Mouse (Mus musculus): ENCODE data around the gene Gm45062. TPM values are rescaled to one million over a fixed set of nuclear protein-coding genes. Genes with fewer than 3 reads are reported as not detected.

Gene Gm45062
- polyA plus RNA-seq, 1 experiment from 2014 or later, result 8.1 TPM

GRCm38 (mm10) chr6:8484437-8485275 lies 225.4 kb downstream of the Gm45062 start:
- 70% methylated on average over 17 of the region's 17 CpGs for WGBS
- Histone ChIP-seq H3K27ac (replicated peaks) (no peak overlapping the region), H3K9me3 (no peaks in the 10 kb centered on the region)

DNA sequence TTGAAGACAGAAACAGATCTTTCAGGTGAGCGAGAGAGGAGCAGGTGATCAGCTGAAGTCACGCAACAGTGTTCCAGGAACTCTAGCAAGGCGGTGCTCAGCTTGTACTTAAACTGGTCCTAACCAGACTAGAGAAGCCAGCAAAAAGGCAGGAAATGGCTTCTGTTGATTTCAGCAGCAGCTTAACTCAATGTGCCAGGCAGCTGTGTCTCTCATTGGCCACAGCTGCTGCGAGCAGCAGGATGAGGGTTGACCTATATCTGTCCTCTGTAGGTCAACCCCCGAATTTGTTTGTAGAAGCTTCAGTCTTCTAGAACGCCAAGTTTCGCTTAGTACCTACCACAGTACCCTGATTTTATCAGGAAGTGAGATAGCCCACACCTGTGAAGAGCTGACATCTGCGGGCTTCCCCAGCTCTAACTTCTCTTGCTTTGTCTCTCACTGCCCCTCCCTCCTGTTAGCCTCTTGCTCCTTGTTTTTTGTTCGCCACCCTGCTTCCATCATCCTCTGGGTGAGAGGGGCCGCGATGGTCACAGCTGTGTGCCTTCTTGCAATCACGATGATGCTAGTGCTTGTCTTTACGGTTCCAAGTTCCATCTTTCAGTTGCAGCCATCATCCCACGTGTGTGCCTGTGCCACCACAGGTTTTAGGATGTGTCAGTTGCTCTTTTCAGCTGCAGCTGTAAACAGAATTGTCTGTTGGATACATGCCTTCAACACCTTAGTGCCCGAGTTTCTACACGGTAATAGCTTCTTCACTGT lies 226.3 kb downstream of the Gm45062 start:
- Histone ChIP-seq H3K27ac (replicated peaks) (no peak overlapping the region), H3K4me3 (no peak overlapping the region), H3K9ac (no peak overlapping the region), H3K9me3 (no peaks in the 10 kb centered on the region), H3K27me3 (replicated peaks) (no peaks in the 10 kb centered on the region), H3K4me2 (no peak overlapping the region), H3K36me3 (no peaks in the 10 kb centered on the region), H3K4me1 (peaks cover 34% of the 10 kb centered on the region)
- ATAC-seq (ENCODE audit: extremely low read depth, insufficient number of reproducible peaks, low FRiP score, low TSS enrichment), result no peak
- WGBS, result 66% methylated on average over 16 of the region's 16 CpGs

More at GRCm38 (mm10) chr6:8484437-8485275, 225.4 kb downstream of the Gm45062 start:
- peaks cover 36% of the 10 kb centered on the region for H3K4me1 ChIP-seq
- H3K4me2 ChIP-seq, result no peak overlapping the region
- no peak overlapping the region for H3K4me3 ChIP-seq
- no peaks in the 10 kb centered on the region for H3K27me3 ChIP-seq (replicated peaks)
- no peak overlapping the region for H3K9ac ChIP-seq
- no peak for ATAC-seq (ENCODE audit: extremely low read depth, insufficient number of reproducible peaks, low FRiP score, low TSS enrichment)
- H3K36me3 ChIP-seq, result no peaks in the 10 kb centered on the region

GRCm38 (mm10) chr6:8486391-8487043 lies 227.3 kb downstream of the Gm45062 start:
- no peak overlapping the region for H3K4me2 ChIP-seq
- no peaks in the 10 kb centered on the region for H3K9me3 ChIP-seq
- no peaks in the 10 kb centered on the region for H3K27me3 ChIP-seq (replicated peaks)
- no peak overlapping the region for H3K27ac ChIP-seq (replicated peaks)
- WGBS, result 87% methylated on average over 17 of the region's 17 CpGs
- ATAC-seq (ENCODE audit: extremely low read depth, insufficient number of reproducible peaks, low FRiP score, low TSS enrichment), result no peak
- H3K9ac ChIP-seq, result 0 out of 2 replicates have a peak overlapping the region, but pooled peaks have one; percentile 10
- H3K36me3 ChIP-seq, result no peaks in the 10 kb centered on the region
- no peak overlapping the region for H3K4me3 ChIP-seq
- H3K4me1 ChIP-seq, result peaks cover 34% of the 10 kb centered on the region

GRCm38 (mm10) chr6:8487044-8487853 lies 228.0 kb downstream of the Gm45062 start:
- peak overlapping the region; percentile 37 for H3K4me2 ChIP-seq
- whole genome bisulfite sequencing, result 40% methylated on average over 20 of the region's 20 CpGs
- peak overlapping the region; percentile 56 for H3K9ac ChIP-seq
- H3K9me3 ChIP-seq, result no peaks in the 10 kb centered on the region
- H3K36me3 ChIP-seq, result no peaks in the 10 kb centered on the region
- H3K4me1 ChIP-seq, result peaks cover 34% of the 10 kb centered on the region
- no peak for ATAC-seq (ENCODE audit: extremely low read depth, insufficient number of reproducible peaks, low FRiP score, low TSS enrichment)
- H3K27ac ChIP-seq (replicated peaks), result no peak overlapping the region
- no peaks in the 10 kb centered on the region for H3K27me3 ChIP-seq (replicated peaks)
- H3K4me3 ChIP-seq, result no peak overlapping the region

DNA sequence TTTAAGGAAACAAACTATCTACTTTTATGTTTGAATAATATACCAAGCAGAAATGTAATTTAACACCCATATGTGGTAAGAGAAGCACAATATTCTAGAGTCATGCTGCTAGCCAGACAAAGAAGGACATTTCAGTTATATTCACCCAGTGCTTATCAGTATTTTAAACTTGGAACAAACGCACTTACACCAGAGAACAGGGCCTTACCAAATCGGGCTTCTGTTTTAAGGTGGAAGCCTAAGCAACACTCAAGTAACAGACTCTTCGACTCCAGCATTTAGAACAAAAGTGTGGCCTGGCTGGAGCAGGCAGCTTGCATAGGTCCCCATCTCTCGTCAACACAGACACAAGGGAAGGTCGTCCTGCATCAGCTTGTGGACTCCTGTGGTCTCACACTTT lies 229.0 kb downstream of the Gm45062 start:
- H3K4me1 ChIP-seq, result peaks cover 34% of the 10 kb centered on the region
- whole genome bisulfite sequencing, result 23% methylated on average over 5 of the region's 5 CpGs
- no peak overlapping the region for H3K4me3 ChIP-seq
- H3K9me3 ChIP-seq, result no peaks in the 10 kb centered on the region
- no peaks in the 10 kb centered on the region for H3K27me3 ChIP-seq (replicated peaks)
- no peak overlapping the region for H3K4me2 ChIP-seq
- H3K9ac ChIP-seq, result no peak overlapping the region
- no peaks in the 10 kb centered on the region for H3K36me3 ChIP-seq
- H3K27ac ChIP-seq (replicated peaks), result no peak overlapping the region
- no peak for ATAC-seq (ENCODE audit: extremely low read depth, insufficient number of reproducible peaks, low FRiP score, low TSS enrichment)

GRCm38 (mm10) chr6:8489266-8489665 lies 230.0 kb downstream of the Gm45062 start:
- 80% methylated on average over 7 of the region's 7 CpGs for WGBS
- Histone ChIP-seq H3K36me3 (no peaks in the 10 kb centered on the region), H3K4me1 (peaks cover 34% of the 10 kb centered on the region), H3K4me2 (no peak overlapping the region), H3K27me3 (replicated peaks) (no peaks in the 10 kb centered on the region), H3K27ac (replicated peaks) (no peak overlapping the region), H3K9ac (no peak overlapping the region), H3K9me3 (no peaks in the 10 kb centered on the region), H3K4me3 (no peak overlapping the region)
- no peak for ATAC-seq (ENCODE audit: extremely low read depth, insufficient number of reproducible peaks, low FRiP score, low TSS enrichment)

DNA sequence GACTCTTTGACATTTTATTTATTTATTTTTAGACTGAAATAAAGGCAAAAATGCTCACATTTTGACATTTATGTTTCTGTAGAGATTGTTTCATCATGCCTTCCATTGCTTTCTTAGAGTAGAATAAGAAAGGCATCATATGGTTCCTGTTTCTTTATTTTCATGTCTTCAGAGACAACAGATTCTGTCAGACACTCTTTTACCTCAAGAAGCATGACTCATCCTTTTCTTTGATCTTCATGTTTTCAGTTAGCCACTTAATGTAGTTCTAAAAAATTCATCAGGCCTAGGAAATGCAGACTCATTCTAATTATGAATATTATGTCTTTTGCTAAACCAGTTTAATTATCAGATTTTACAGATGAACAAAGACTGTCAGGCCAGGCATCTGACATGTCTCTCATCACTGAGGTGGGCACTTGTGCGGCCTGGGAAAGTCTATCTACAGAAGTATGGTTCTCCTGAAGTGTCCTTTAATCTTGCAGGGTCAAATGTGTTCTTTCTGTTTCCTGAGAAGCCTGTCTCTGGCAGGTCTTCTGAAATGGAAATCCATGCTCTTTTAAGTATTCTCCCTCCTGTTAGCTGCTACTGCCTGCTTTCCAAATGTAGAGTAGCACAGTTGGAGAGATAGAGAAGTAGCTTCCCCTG lies 230.8 kb downstream of the Gm45062 start:
- 67% methylated on average over 1 of the region's 1 CpGs for WGBS
- no peak overlapping the region for H3K27ac ChIP-seq (replicated peaks)
- H3K27me3 ChIP-seq (replicated peaks), result no peaks in the 10 kb centered on the region
- H3K9me3 ChIP-seq, result no peaks in the 10 kb centered on the region
- no peak for ATAC-seq (ENCODE audit: extremely low read depth, insufficient number of reproducible peaks, low FRiP score, low TSS enrichment)
- H3K4me1 ChIP-seq, result peaks cover 31% of the 10 kb centered on the region
- H3K9ac ChIP-seq, result no peak overlapping the region
- no peak overlapping the region for H3K4me3 ChIP-seq
- no peaks in the 10 kb centered on the region for H3K36me3 ChIP-seq
- no peak overlapping the region for H3K4me2 ChIP-seq

GRCm38 (mm10) chr6:8492248-8492647 lies 233.0 kb downstream of the Gm45062 start:
- no peak for ATAC-seq (ENCODE audit: extremely low read depth, insufficient number of reproducible peaks, low FRiP score, low TSS enrichment)
- H3K27ac ChIP-seq (replicated peaks), result no peak overlapping the region
- H3K9me3 ChIP-seq, result no peaks in the 10 kb centered on the region
- H3K9ac ChIP-seq, result no peak overlapping the region
- no peaks in the 10 kb centered on the region for H3K36me3 ChIP-seq
- no peak overlapping the region for H3K4me3 ChIP-seq
- H3K27me3 ChIP-seq (replicated peaks), result no peaks in the 10 kb centered on the region
- peaks cover 26% of the 10 kb centered on the region for H3K4me1 ChIP-seq
- no peak overlapping the region for H3K4me2 ChIP-seq
- 82% methylated on average over 3 of the region's 3 CpGs for WGBS

DNA sequence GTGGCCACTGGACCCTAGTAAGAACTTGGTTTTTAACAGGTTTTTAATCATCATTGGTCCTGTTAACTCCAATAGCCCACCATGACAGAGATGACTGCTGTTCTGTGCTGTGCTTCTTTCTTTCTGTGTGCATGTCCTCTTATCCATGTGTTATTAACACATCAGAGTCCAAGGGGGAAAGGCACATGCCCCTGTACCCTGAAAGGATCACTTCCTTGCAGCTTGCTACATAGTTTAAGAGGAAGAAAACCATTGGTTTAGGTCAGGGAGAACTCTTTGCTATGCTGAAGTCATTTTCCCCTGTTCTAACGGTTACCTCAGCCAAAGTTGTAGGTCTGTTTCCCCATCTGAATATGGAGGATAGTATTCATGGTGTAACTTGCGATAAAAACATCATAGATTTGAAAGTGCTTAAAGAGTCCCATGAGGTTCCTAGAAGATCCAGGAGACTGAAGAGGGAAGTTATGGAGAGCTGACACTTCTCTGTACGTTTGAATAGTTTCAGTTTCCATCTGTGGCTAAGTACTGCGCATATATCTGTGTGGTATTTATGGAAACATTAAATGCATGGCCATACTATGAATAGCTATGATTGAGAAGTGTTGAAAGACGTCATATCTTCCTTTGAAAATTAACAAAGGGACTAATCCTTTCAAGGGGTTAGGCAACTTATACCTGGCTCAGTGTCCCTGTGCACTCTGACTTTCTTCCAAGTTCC lies 236.0 kb downstream of the Gm45062 start:
- Histone ChIP-seq H3K4me1 (peaks cover 13% of the 10 kb centered on the region), H3K27me3 (replicated peaks) (no peaks in the 10 kb centered on the region), H3K4me2 (peak overlapping the region; percentile 42), H3K9me3 (no peaks in the 10 kb centered on the region; the same call in 1 of the 2 replicates), H3K36me3 (no peaks in the 10 kb centered on the region), H3K9ac (no peak overlapping the region), H3K4me3 (no peak overlapping the region), H3K27ac (replicated peaks) (no peak overlapping the region)
- ATAC-seq (ENCODE audit: extremely low read depth, insufficient number of reproducible peaks, low FRiP score, low TSS enrichment), result no peak
- 60% methylated on average over 5 of the region's 5 CpGs for WGBS

GRCm38 (mm10) chr6:8495827-8496222 lies 236.6 kb downstream of the Gm45062 start:
- Histone ChIP-seq H3K4me3 (no peak overlapping the region), H3K4me2 (peak overlapping the region; percentile 42), H3K9ac (no peak overlapping the region), H3K9me3 (no peaks in the 10 kb centered on the region; the same call in 1 of the 2 replicates), H3K27me3 (replicated peaks) (no peaks in the 10 kb centered on the region), H3K36me3 (no peaks in the 10 kb centered on the region), H3K27ac (replicated peaks) (no peak overlapping the region), H3K4me1 (peaks cover 13% of the 10 kb centered on the region)
- WGBS, result 59% methylated on average over 4 of the region's 4 CpGs
- ATAC-seq (ENCODE audit: extremely low read depth, insufficient number of reproducible peaks, low FRiP score, low TSS enrichment), result no peak

All from heart, embryonic 13.5 days (tissue).